Mouse (Mus musculus): ENCODE data around the gene Magi3. TPM values are rescaled to one million over a fixed set of nuclear protein-coding genes. Genes with fewer than 3 reads are reported as not detected.
A peak's percentile ranks its signal among the peaks of the same experiment; 100 is the strongest.

The Magi3 gene
- polyA plus RNA-seq, 1 experiment from 2014 or later: 5.1 TPM

DNA sequence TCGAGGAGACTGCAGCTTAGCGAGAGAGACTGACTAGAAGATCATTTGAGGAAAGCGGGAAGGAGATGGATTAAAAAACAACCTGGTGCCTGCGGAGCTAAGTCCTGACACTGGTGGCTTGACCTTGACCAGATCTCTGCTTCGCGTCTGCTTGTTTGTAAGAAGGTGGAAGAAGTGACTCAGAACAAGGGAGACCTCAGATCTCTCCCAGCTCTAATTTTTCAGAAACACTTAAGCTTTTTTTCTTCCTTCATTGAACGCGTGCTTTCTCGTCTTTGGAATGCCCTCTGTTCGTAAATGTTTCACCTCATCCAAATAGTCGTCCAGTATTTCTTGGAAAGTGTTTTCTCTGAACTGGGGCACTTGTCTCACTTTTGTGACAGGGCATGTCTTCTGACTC lies 982 bp upstream of the Magi3 start:
- Histone ChIP-seq H3K36me3 (ENCODE audit: control insufficient read depth, insufficient read depth, low read length) (no peaks in the 10 kb centered on the region), H3K27ac (ENCODE audit: low read depth, low read length) (no peak overlapping the region; the same call in 1 of the 2 replicates), H3K27me3 (replicated peaks; ENCODE audit: control insufficient read depth, insufficient read depth, low read length) (no peaks in the 10 kb centered on the region), H3K4me3 (ENCODE audit: low read depth, low read length) (peak overlapping the region; percentile 84), H3K4me1 (ENCODE audit: control insufficient read depth, insufficient read depth, low read length) (peaks cover 9% of the 10 kb centered on the region), H3K9me3 (replicated peaks; ENCODE audit: control insufficient read depth, low read length) (no peaks in the 10 kb centered on the region), H3K4me2 (ENCODE audit: low read length) (peak overlapping the region; percentile 47), H3K9ac (ENCODE audit: low read length) (peak overlapping the region; percentile 18; the same call in 1 of the 2 replicates)
- 12% methylated on average over 11 of the region's 11 CpGs for WGBS
- DNase-seq (ENCODE audit: low spot score) (no peak), ATAC-seq (no peak)

DNA sequence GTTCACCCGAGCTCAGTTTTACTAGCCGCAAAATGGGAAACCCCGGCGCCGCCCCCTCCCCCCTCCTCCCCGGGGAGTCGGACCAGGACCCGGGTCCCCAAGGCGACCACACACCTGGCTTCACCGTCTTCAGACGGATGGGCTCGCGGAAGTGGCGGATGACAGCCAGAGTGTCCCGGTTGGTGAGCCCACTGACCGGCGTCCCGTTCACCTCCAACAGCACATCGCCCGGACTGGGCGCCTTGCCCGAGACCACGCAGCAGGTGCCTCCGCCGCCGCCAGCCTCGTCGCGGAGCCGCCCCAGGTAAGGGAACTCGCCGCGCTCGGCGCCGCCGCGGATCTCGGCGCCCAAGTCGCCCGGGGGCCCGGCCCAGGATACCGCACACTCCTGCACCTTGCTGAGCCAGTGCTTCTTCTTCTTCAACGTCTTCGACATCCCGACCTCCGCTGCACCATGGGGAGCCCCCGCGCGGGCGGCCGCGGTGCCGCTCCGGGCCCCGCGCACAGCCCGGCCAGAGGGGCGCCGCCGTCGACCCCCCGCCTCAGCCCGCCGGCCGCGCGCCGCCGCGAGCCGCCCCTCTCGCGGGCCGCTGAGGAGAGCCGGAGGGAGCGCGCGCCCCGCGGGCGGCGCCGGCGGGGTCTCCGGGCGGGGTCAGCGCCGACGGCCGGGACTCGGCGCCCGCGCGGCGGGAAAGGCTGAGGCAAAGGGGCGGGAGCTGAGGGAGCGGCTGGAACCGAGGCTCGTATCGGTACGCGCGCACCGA lies 461 bp downstream of the Magi3 start:
- DNase-seq (ENCODE audit: low spot score): peak; percentile 38
- Histone ChIP-seq H3K4me3 (ENCODE audit: low read depth, low read length) (peak overlapping the region; percentile 84), H3K27ac (ENCODE audit: low read depth, low read length) (peak overlapping the region; percentile 97), H3K4me2 (ENCODE audit: low read length) (peak overlapping the region; percentile 74), H3K36me3 (ENCODE audit: control insufficient read depth, insufficient read depth, low read length) (no peaks in the 10 kb centered on the region), H3K4me1 (ENCODE audit: control insufficient read depth, insufficient read depth, low read length) (peaks cover 9% of the 10 kb centered on the region), H3K27me3 (replicated peaks; ENCODE audit: control insufficient read depth, insufficient read depth, low read length) (no peaks in the 10 kb centered on the region), H3K9me3 (replicated peaks; ENCODE audit: control insufficient read depth, low read length) (no peaks in the 10 kb centered on the region), H3K9ac (ENCODE audit: low read length) (peak overlapping the region; percentile 86)
- ATAC-seq: peak; percentile 64
- WGBS: under 1% methylated on average over 96 of the region's 107 CpGs

DNA sequence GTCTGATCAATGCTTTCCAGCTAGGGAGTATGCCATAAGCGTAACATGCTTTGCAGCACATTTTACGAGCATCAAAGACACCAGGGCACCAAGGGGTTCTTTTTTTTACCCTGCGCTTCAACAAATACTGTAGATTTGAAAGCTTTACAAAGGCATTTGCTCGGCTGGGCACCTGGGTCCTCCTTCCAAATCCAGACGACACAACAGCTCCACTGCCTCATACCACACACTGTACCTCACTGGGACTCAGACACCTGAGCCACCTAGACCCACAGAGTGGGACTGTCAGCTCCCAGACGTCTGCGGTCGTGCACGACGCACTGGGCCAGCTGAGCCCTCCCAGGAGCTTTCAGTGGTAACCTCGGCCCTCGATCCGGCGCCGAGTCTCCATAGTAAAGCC lies 1.2 kb downstream of the Magi3 start:
- WGBS: 2% methylated on average over 15 of the region's 15 CpGs
- Histone ChIP-seq H3K9me3 (replicated peaks; ENCODE audit: control insufficient read depth, low read length) (no peaks in the 10 kb centered on the region), H3K36me3 (ENCODE audit: control insufficient read depth, insufficient read depth, low read length) (no peaks in the 10 kb centered on the region), H3K9ac (ENCODE audit: low read length) (peak overlapping the region; percentile 86), H3K4me2 (ENCODE audit: low read length) (peak overlapping the region; percentile 74), H3K4me3 (ENCODE audit: low read depth, low read length) (peak overlapping the region; percentile 84), H3K4me1 (ENCODE audit: control insufficient read depth, insufficient read depth, low read length) (peaks cover 9% of the 10 kb centered on the region), H3K27ac (ENCODE audit: low read depth, low read length) (peak overlapping the region; percentile 27; the same call in 1 of the 2 replicates), H3K27me3 (replicated peaks; ENCODE audit: control insufficient read depth, insufficient read depth, low read length) (no peaks in the 10 kb centered on the region)
- ATAC-seq (no peak), DNase-seq (ENCODE audit: low spot score) (peak; percentile 54)

DNA sequence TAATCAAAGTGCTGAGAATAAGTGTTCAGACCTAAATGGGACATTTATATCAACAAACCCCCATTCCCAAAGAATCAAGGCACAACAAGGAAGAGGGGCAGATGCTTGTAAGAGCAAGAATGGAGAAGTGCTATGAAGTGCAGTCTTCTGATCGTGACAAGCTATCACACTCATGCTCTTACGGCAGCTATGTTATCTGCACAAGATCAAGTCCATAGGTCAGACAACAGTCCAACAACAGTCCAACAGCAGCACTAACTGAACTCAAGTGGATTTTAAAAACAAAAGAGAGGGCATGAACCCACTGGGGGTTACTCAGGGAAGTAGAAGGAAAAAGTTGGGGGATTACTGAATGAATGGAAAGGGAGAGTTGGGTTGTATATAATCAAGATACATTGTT lies 30.4 kb downstream of the Magi3 start:
- no peaks in the 10 kb centered on the region for H3K9me3 ChIP-seq (replicated peaks; ENCODE audit: control insufficient read depth, low read length)
- WGBS: 90% methylated on average over 2 of the region's 2 CpGs
- H3K4me2 ChIP-seq (ENCODE audit: low read length): no peak overlapping the region
- DNase-seq (ENCODE audit: low spot score) (no peak), ATAC-seq (no peak)
- H3K36me3 ChIP-seq (ENCODE audit: control insufficient read depth, insufficient read depth, low read length): no peaks in the 10 kb centered on the region
- no peak overlapping the region for H3K4me3 ChIP-seq (ENCODE audit: low read depth, low read length)
- no peak overlapping the region for H3K27ac ChIP-seq (ENCODE audit: low read depth, low read length)
- no peak overlapping the region for H3K9ac ChIP-seq (ENCODE audit: low read length)
- no peaks in the 10 kb centered on the region for H3K27me3 ChIP-seq (replicated peaks; ENCODE audit: control insufficient read depth, insufficient read depth, low read length)
- no peaks in the 10 kb centered on the region for H3K4me1 ChIP-seq (ENCODE audit: control insufficient read depth, insufficient read depth, low read length)

GRCm38 (mm10) chr3:104189234-104189633 lies 30.9 kb downstream of the Magi3 start:
- H3K27me3 ChIP-seq (replicated peaks; ENCODE audit: control insufficient read depth, insufficient read depth, low read length): no peaks in the 10 kb centered on the region
- H3K9ac ChIP-seq (ENCODE audit: low read length): no peak overlapping the region
- no peaks in the 10 kb centered on the region for H3K4me1 ChIP-seq (ENCODE audit: control insufficient read depth, insufficient read depth, low read length)
- no peaks in the 10 kb centered on the region for H3K9me3 ChIP-seq (replicated peaks; ENCODE audit: control insufficient read depth, low read length)
- no peak overlapping the region for H3K27ac ChIP-seq (ENCODE audit: low read depth, low read length)
- ATAC-seq (no peak), DNase-seq (ENCODE audit: low spot score) (no peak)
- no peak overlapping the region for H3K4me3 ChIP-seq (ENCODE audit: low read depth, low read length)
- H3K4me2 ChIP-seq (ENCODE audit: low read length): no peak overlapping the region
- H3K36me3 ChIP-seq (ENCODE audit: control insufficient read depth, insufficient read depth, low read length): no peaks in the 10 kb centered on the region
- 94% methylated on average over 1 of the region's 1 CpGs for WGBS

DNA sequence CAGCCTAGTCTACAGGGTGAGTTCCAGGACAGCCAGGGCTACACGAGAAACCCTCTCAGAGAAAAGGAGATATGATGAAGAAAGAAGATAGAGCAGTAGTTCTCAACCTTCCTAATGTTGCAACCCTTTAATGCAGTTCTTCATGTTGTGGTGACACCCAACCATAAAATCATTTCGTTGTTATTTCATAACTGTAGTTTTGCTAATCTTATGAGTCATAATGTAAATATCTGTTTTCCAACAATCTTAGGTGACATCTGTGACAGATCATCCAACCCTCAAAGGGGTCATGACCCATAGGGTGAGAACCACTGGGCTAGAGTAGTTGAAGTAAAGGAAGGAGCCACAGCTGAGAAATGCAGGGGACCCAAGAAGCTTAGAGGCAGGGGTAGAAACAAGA lies 35.9 kb downstream of the Magi3 start:
- 91% methylated on average over 2 of the region's 2 CpGs for WGBS
- ATAC-seq: no peak
- no peak overlapping the region for H3K4me3 ChIP-seq (ENCODE audit: low read depth, low read length)

DNA sequence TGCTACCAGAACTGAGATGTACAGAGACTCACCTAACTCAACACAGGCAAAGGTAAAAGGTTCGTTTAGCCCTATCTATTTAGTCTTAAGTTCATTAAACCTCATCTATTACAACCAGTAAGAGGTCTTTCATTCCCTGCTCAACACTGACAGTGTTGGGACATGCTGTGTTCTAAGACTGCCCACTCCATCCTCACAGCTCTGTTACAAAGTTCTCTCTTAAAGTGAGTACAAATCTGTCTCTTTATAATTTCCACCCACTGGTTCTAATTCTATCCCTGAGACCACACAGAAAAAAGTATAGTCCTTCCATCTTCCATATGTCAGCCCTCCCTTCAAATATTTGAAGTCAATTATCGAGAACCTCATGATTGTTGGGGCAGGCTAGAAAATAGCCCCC lies 36.5 kb downstream of the Magi3 start:
- H3K4me2 ChIP-seq (ENCODE audit: low read length): no peak overlapping the region
- no peaks in the 10 kb centered on the region for H3K9me3 ChIP-seq (replicated peaks; ENCODE audit: control insufficient read depth, low read length)
- 70% methylated on average over 2 of the region's 2 CpGs for WGBS
- H3K4me3 ChIP-seq (ENCODE audit: low read depth, low read length): no peak overlapping the region
- H3K27ac ChIP-seq (ENCODE audit: low read depth, low read length): no peak overlapping the region
- no peak for ATAC-seq
- no peaks in the 10 kb centered on the region for H3K4me1 ChIP-seq (ENCODE audit: control insufficient read depth, insufficient read depth, low read length)
- H3K9ac ChIP-seq (ENCODE audit: low read length): no peak overlapping the region
- DNase-seq (ENCODE audit: low spot score): no peak
- H3K36me3 ChIP-seq (ENCODE audit: control insufficient read depth, insufficient read depth, low read length): no peaks in the 10 kb centered on the region
- H3K27me3 ChIP-seq (replicated peaks; ENCODE audit: control insufficient read depth, insufficient read depth, low read length): no peaks in the 10 kb centered on the region

More for the DNA sequence above, 35.9 kb downstream of the Magi3 start:
- no peak overlapping the region for H3K27ac ChIP-seq (ENCODE audit: low read depth, low read length)
- H3K36me3 ChIP-seq (ENCODE audit: control insufficient read depth, insufficient read depth, low read length): no peaks in the 10 kb centered on the region
- H3K4me2 ChIP-seq (ENCODE audit: low read length): no peak overlapping the region
- H3K9ac ChIP-seq (ENCODE audit: low read length): no peak overlapping the region
- H3K27me3 ChIP-seq (replicated peaks; ENCODE audit: control insufficient read depth, insufficient read depth, low read length): no peaks in the 10 kb centered on the region
- no peak for DNase-seq (ENCODE audit: low spot score)
- no peaks in the 10 kb centered on the region for H3K4me1 ChIP-seq (ENCODE audit: control insufficient read depth, insufficient read depth, low read length)
- H3K9me3 ChIP-seq (replicated peaks; ENCODE audit: control insufficient read depth, low read length): no peaks in the 10 kb centered on the region

- H3K9ac ChIP-seq (ENCODE audit: low read length): no peak overlapping the region
Observed at GRCm38 (mm10) chr3:104182711-104183110, 37.5 kb downstream of the Magi3 start.

GRCm38 (mm10) chr3:104161347-104161746 lies 58.8 kb downstream of the Magi3 start:
- H3K9ac ChIP-seq (ENCODE audit: low read length): no peak overlapping the region
- DNase-seq (ENCODE audit: low spot score): peak; percentile 26
- no peaks in the 10 kb centered on the region for H3K27me3 ChIP-seq (replicated peaks; ENCODE audit: control insufficient read depth, insufficient read depth, low read length)
- no peak overlapping the region for H3K4me3 ChIP-seq (ENCODE audit: low read depth, low read length)
- H3K27ac ChIP-seq (ENCODE audit: low read depth, low read length): no peak overlapping the region
- no peak for ATAC-seq
- no peak overlapping the region for H3K4me2 ChIP-seq (ENCODE audit: low read length)
- H3K4me1 ChIP-seq (ENCODE audit: control insufficient read depth, insufficient read depth, low read length): no peaks in the 10 kb centered on the region
- 84% methylated on average over 3 of the region's 3 CpGs for WGBS
- no peaks in the 10 kb centered on the region for H3K36me3 ChIP-seq (ENCODE audit: control insufficient read depth, insufficient read depth, low read length)
- H3K9me3 ChIP-seq (replicated peaks; ENCODE audit: control insufficient read depth, low read length): no peaks in the 10 kb centered on the region

More at GRCm38 (mm10) chr3:104182711-104183110, 37.5 kb downstream of the Magi3 start:
- Histone ChIP-seq H3K4me3 (ENCODE audit: low read depth, low read length) (no peak overlapping the region), H3K4me1 (ENCODE audit: control insufficient read depth, insufficient read depth, low read length) (no peaks in the 10 kb centered on the region), H3K4me2 (ENCODE audit: low read length) (no peak overlapping the region), H3K27me3 (replicated peaks; ENCODE audit: control insufficient read depth, insufficient read depth, low read length) (no peaks in the 10 kb centered on the region), H3K36me3 (ENCODE audit: control insufficient read depth, insufficient read depth, low read length) (no peaks in the 10 kb centered on the region), H3K9me3 (replicated peaks; ENCODE audit: control insufficient read depth, low read length) (no peaks in the 10 kb centered on the region), H3K27ac (ENCODE audit: low read depth, low read length) (no peak overlapping the region)
- ATAC-seq (no peak), DNase-seq (ENCODE audit: low spot score) (no peak)
